Mouse (Mus musculus): ENCODE measurements around the gene Cep70.

DNA sequence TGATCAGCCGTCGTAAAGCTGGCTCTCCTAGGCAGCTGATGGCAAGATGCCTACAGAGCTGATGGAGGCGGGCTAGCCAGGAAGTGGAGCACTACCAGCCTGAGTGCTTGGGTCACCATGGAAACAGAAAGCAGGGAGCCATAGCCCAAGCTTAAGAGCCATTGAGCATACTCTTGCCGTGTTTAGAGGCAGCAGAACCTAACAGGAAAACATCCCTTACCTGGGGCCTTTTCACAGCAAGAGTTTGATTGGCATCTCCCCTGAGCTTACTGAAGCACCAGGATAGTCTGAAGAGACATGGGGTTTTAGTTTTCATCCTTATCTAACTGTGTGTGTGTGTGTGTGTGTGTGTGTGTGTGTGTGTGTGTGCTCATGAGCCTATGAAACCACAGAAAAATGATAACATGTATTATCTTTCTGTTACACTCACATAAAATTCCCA, 102.2 kb downstream of the Cep70 start:
- TF ChIP-seq CTCF (IDR thresholded peaks at IDR 0.05; ENCODE audit: low read depth) (no peak), EP300 (IDR thresholded peaks at IDR 0.05; ENCODE audit: low read depth) (no peak)

Data from liver, postnatal 0 days (tissue).